Mouse (Mus musculus) neural tube, embryonic 11.5 days (tissue): ENCODE data around the gene Dnaja3. TPM values are rescaled to one million over a fixed set of nuclear protein-coding genes. Genes with fewer than 3 reads are reported as not detected.
A peak's percentile ranks its signal among the peaks of the same experiment; 100 is the strongest.

Experiments
- ATAC-seq: fragments of 200-750 bp; cut with Nextera tagmentation; 2 replicates; pipeline ENCODE4 v1.8.0; 2017; ENCODE audit warnings: moderate number of reproducible peaks, mild to moderate bottlenecking, moderate TSS enrichment, moderate library complexity; ENCODE audit not compliant: insufficient read depth, low FRiP score, low TSS enrichment
- DNase-seq: peaks from one replicate; pipeline ENCODE4 v3.0.0-alpha.2; 2015; ENCODE audit warnings: low spot score
- H3K27ac ChIP-seq: fragments of 300-500 bp; sonication (generic); 2 replicates; pipeline ENCODE4 v1.5.1; 2014; ENCODE audit warnings: low read depth, mild to moderate bottlenecking, low read length
- H3K27me3 ChIP-seq: fragments of 300-500 bp; sonication (generic); 2 replicates; pipeline ENCODE4 v1.6.1; 2014; ENCODE audit warnings: mild to moderate bottlenecking, low read length, mixed read lengths; ENCODE audit not compliant: control insufficient read depth, insufficient read depth
- H3K36me3 ChIP-seq: fragments of 300-500 bp; sonication (generic); 2 replicates; pipeline ENCODE4 v1.6.1; 2014; ENCODE audit warnings: mild to moderate bottlenecking, low read length, moderate library complexity, mixed read lengths; ENCODE audit not compliant: control insufficient read depth, insufficient read depth
- H3K4me1 ChIP-seq: fragments of 300-500 bp; sonication (generic); 2 replicates; pipeline ENCODE4 v1.6.1; 2014; ENCODE audit warnings: low read length, mixed read lengths; ENCODE audit not compliant: control insufficient read depth, insufficient read depth
- H3K4me2 ChIP-seq: fragments of 300-500 bp; sonication (generic); 2 replicates; pipeline ENCODE4 v1.6.1; 2014; ENCODE audit warnings: low read depth, mild to moderate bottlenecking, moderate library complexity
- H3K4me3 ChIP-seq: fragments of 300-500 bp; sonication (generic); 2 replicates; pipeline ENCODE4 v1.5.1; 2014; ENCODE audit warnings: low read depth, low read length
- H3K9ac ChIP-seq: fragments of 300-500 bp; sonication (generic); 2 replicates; pipeline ENCODE4 v1.6.1; 2014; ENCODE audit warnings: mild to moderate bottlenecking, low read length
- H3K9me3 ChIP-seq: fragments of 300-500 bp; sonication (generic); 2 replicates; pipeline ENCODE4 v1.6.1; 2016; ENCODE audit warnings: low read length; ENCODE audit not compliant: control insufficient read depth
- WGBS: fragments of 180-500 bp; shearing (Covaris S2); extraction: QIAGEN DNeasy Blood & Tissue Kit; methylation state at CpG from one replicate; pipeline ENCODE4 v1.1.7; 2014; 5-methylcytosine and 5-hydroxymethylcytosine counted together
- polyA plus RNA-seq: library from polyadenylated mRNA; unstranded; fragments of >200 nt; fragmentation: Nextera tagmentation; extraction: Ambion mirVana; gene quantifications from 2 replicates; pipeline ENCODE4 v1.2.1, GENCODE M21; 2014

The Dnaja3 gene
- polyA plus RNA-seq, 1 experiment from 2014 or later = 54.2 TPM

DNA sequence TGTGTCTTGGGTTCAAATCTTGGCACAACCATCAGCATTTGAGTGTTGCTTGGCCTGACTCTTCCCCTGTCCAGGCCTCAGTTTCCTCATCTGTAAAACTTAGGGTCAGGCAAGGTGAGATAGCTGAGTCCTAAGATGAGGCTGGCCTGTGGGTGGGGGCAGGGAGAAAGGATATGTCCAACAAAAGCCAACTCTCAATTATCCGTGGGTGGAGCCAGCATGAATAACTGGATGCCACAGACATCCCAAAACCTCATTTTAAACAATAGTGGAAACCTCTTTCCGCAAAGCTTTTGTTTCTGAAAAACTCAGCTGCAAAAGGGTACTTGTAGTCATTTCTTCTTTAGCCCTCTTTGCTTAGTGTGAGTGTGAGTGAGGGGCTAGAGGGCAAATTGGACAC lies 43.0 kb upstream of the Dnaja3 start:
- Histone ChIP-seq H3K4me2 (peak overlapping the region; percentile 99), H3K27me3 (no peaks in the 10 kb centered on the region), H3K4me3 (peak overlapping the region; percentile 91), H3K9ac (peak overlapping the region; percentile 41; the same call in 1 of the 2 replicates), H3K4me1 (peaks cover 57% of the 10 kb centered on the region), H3K27ac (no peak overlapping the region), H3K9me3 (no peaks in the 10 kb centered on the region), H3K36me3 (no peaks in the 10 kb centered on the region)
- 36% methylated on average over 2 of the region's 2 CpGs for WGBS
- no peak for ATAC-seq
- no peak for DNase-seq

- ATAC-seq = no peak
- H3K4me2 ChIP-seq = peak overlapping the region; percentile 99
- WGBS = 59% methylated on average over 5 of the region's 7 CpGs
- no peak for DNase-seq
- no peaks in the 10 kb centered on the region for H3K9me3 ChIP-seq
- H3K9ac ChIP-seq = peak overlapping the region; percentile 41; the same call in 1 of the 2 replicates
- H3K27ac ChIP-seq = no peak overlapping the region
- peaks cover 61% of the 10 kb centered on the region for H3K4me1 ChIP-seq
- H3K4me3 ChIP-seq = peak overlapping the region; percentile 91
- no peaks in the 10 kb centered on the region for H3K27me3 ChIP-seq
- no peaks in the 10 kb centered on the region for H3K36me3 ChIP-seq
These were observed 42.5 kb upstream of the Dnaja3 start for GRCm38 (mm10) chr16:4597296-4597695.

DNA sequence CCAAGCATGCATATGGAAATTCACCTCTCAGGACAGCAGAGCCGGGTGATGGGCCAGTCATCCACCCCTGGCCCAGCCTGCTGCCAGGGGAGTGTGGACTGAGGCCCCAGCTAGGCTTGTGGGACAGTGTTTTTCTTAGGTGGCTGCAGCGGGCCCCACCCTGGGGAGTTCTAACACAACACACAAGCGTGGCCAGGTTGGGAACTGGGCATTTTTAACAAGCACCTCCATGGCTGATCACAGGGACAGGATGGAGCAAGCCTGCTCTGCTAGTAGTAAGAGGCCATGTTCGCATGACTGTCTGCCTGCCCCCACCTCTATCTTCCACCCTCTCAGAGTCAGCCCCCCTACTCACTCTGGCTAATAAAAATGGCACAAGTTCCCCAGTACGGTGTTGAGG lies 41.7 kb upstream of the Dnaja3 start:
- H3K4me1 ChIP-seq = peaks cover 69% of the 10 kb centered on the region
- no peak for ATAC-seq
- H3K27ac ChIP-seq = peak overlapping the region; percentile 56
- H3K36me3 ChIP-seq = no peaks in the 10 kb centered on the region
- 56% methylated on average over 5 of the region's 5 CpGs for WGBS
- H3K9ac ChIP-seq = no peak overlapping the region
- no peaks in the 10 kb centered on the region for H3K9me3 ChIP-seq
- peak overlapping the region; percentile 99 for H3K4me2 ChIP-seq
- peak overlapping the region; percentile 4; the same call in 1 of the 2 replicates for H3K4me3 ChIP-seq
- H3K27me3 ChIP-seq = no peaks in the 10 kb centered on the region
- no peak for DNase-seq

- WGBS = 18% methylated on average over 6 of the region's 6 CpGs
- peak overlapping the region; percentile 26; the same call in 1 of the 2 replicates for H3K9ac ChIP-seq
- no peak for ATAC-seq
These were observed 40.8 kb upstream of the Dnaja3 start for GRCm38 (mm10) chr16:4598891-4599543.

GRCm38 (mm10) chr16:4599616-4600015 lies 40.2 kb upstream of the Dnaja3 start:
- H3K4me2 ChIP-seq = no peak overlapping the region
- H3K4me1 ChIP-seq = peaks cover 84% of the 10 kb centered on the region
- no peak overlapping the region for H3K27ac ChIP-seq
- DNase-seq (no peak), ATAC-seq (no peak)
- H3K27me3 ChIP-seq = no peaks in the 10 kb centered on the region
- H3K9ac ChIP-seq = no peak overlapping the region
- H3K9me3 ChIP-seq = no peaks in the 10 kb centered on the region
- 74% methylated on average over 3 of the region's 3 CpGs for whole genome bisulfite sequencing
- H3K36me3 ChIP-seq = no peaks in the 10 kb centered on the region
- H3K4me3 ChIP-seq = no peak overlapping the region

More at GRCm38 (mm10) chr16:4598891-4599543, 40.8 kb upstream of the Dnaja3 start:
- Histone ChIP-seq H3K27me3 (no peaks in the 10 kb centered on the region), H3K27ac (peak overlapping the region; percentile 34; the same call in 1 of the 2 replicates), H3K4me1 (peaks cover 78% of the 10 kb centered on the region), H3K9me3 (no peaks in the 10 kb centered on the region), H3K4me2 (peak overlapping the region; percentile 99), H3K36me3 (no peaks in the 10 kb centered on the region), H3K4me3 (0 out of 2 replicates have a peak overlapping the region, but pooled peaks have one; percentile 10)
- peak; percentile 63 for DNase-seq

GRCm38 (mm10) chr16:4600701-4601310 lies 39.0 kb upstream of the Dnaja3 start:
- ATAC-seq (no peak), DNase-seq (no peak)
- no peaks in the 10 kb centered on the region for H3K27me3 ChIP-seq
- no peaks in the 10 kb centered on the region for H3K36me3 ChIP-seq
- peak overlapping the region; percentile 46; the same call in 1 of the 2 replicates for H3K27ac ChIP-seq
- 77% methylated on average over 9 of the region's 9 CpGs for WGBS
- peaks cover 93% of the 10 kb centered on the region for H3K4me1 ChIP-seq
- no peak overlapping the region for H3K4me3 ChIP-seq
- H3K4me2 ChIP-seq = no peak overlapping the region
- H3K9me3 ChIP-seq = no peaks in the 10 kb centered on the region
- H3K9ac ChIP-seq = no peak overlapping the region

- no peaks in the 10 kb centered on the region for H3K27me3 ChIP-seq
- ATAC-seq = no peak
- H3K27ac ChIP-seq = peak overlapping the region; percentile 70; the same call in 1 of the 2 replicates
- H3K4me3 ChIP-seq = no peak overlapping the region
- no peaks in the 10 kb centered on the region for H3K36me3 ChIP-seq
- no peaks in the 10 kb centered on the region for H3K9me3 ChIP-seq
- no peak overlapping the region for H3K4me2 ChIP-seq
- peaks cover 93% of the 10 kb centered on the region for H3K4me1 ChIP-seq
- H3K9ac ChIP-seq = peak overlapping the region; percentile 10
- DNase-seq = no peak
- 14% methylated on average over 3 of the region's 3 CpGs for WGBS
These were observed 37.6 kb upstream of the Dnaja3 start for GRCm38 (mm10) chr16:4602189-4602588.

GRCm38 (mm10) chr16:4602766-4603452 lies 36.9 kb upstream of the Dnaja3 start:
- peaks cover 92% of the 10 kb centered on the region for H3K4me1 ChIP-seq
- peak overlapping the region; percentile 39; the same call in 1 of the 2 replicates for H3K9ac ChIP-seq

More at GRCm38 (mm10) chr16:4602766-4603452, 36.9 kb upstream of the Dnaja3 start:
- Histone ChIP-seq H3K4me3 (no peak overlapping the region), H3K27me3 (no peaks in the 10 kb centered on the region), H3K36me3 (no peaks in the 10 kb centered on the region), H3K27ac (peak overlapping the region; percentile 70), H3K4me2 (peak overlapping the region; percentile 16; the same call in 1 of the 2 replicates), H3K9me3 (no peaks in the 10 kb centered on the region)
- DNase-seq = no peak
- ATAC-seq = no peak
- 31% methylated on average over 7 of the region's 7 CpGs for WGBS
